Mouse (Mus musculus) kidney, embryonic 16.5 days (tissue): Measurements from ENCODE around the gene Tmem62. TPM values are rescaled to one million over a fixed set of nuclear protein-coding genes. Genes with fewer than 3 reads are reported as not detected.
"Not testable (repeated sequence)": the region's sequence is repeated elsewhere in the genome, so short reads cannot be mapped to it uniquely, and the experiment has no call there.

Source experiments
- ATAC-seq: fragments of 200-750 bp; cut with Nextera tagmentation; 2 replicates; pipeline ENCODE4 v1.8.0; 2017; ENCODE audit warnings: moderate TSS enrichment; ENCODE audit not compliant: low FRiP score, low TSS enrichment
- H3K27ac ChIP-seq: fragments of 300-500 bp; sonication (generic); 2 replicates; pipeline ENCODE4 v1.5.1; 2014; ENCODE audit warnings: low read length
- H3K27me3 ChIP-seq: fragments of 300-500 bp; sonication (generic); 2 replicates; pipeline ENCODE4 v1.6.1; 2014; ENCODE audit warnings: low read length, control low read depth, mixed read lengths; ENCODE audit not compliant: insufficient read depth
- H3K36me3 ChIP-seq: fragments of 300-500 bp; sonication (generic); 2 replicates; pipeline ENCODE4 v1.6.1; 2014; ENCODE audit warnings: low read length, control low read depth, mixed read lengths; ENCODE audit not compliant: insufficient read depth
- H3K4me1 ChIP-seq: fragments of 300-500 bp; sonication (generic); 2 replicates; pipeline ENCODE4 v1.6.1; 2014; ENCODE audit warnings: low read length, control low read depth, mixed read lengths; ENCODE audit not compliant: insufficient read depth
- H3K4me2 ChIP-seq: fragments of 300-500 bp; sonication (generic); replicated peaks from 2 replicates; pipeline ENCODE4 v1.6.1; 2014; ENCODE audit warnings: low read depth, low read length
- H3K4me3 ChIP-seq: fragments of 300-500 bp; sonication (generic); 2 replicates; pipeline ENCODE4 v1.5.1; 2014; ENCODE audit warnings: mild to moderate bottlenecking, low read length
- H3K9ac ChIP-seq: fragments of 300-500 bp; sonication (generic); replicated peaks from 2 replicates; pipeline ENCODE4 v1.6.1; 2014; ENCODE audit warnings: low read length
- H3K9me3 ChIP-seq: fragments of 300-500 bp; sonication (generic); 2 replicates; pipeline ENCODE4 v1.6.1; 2016; ENCODE audit warnings: low read length, control low read depth
- WGBS: fragments of 180-500 bp; shearing (Covaris S2); extraction: QIAGEN DNeasy Blood & Tissue Kit; methylation state at CpG from one replicate; pipeline ENCODE4 v1.1.7; 2014; 5-methylcytosine and 5-hydroxymethylcytosine counted together
- polyA plus RNA-seq: library from polyadenylated mRNA; unstranded; fragments of >200 nt; fragmentation: Nextera tagmentation; extraction: Ambion mirVana; gene quantifications from 2 replicates; pipeline ENCODE4 v1.2.1, GENCODE M21; 2015

The Tmem62 gene
- polyA plus RNA-seq, 1 experiment from 2014 or later: 5.8 TPM

DNA sequence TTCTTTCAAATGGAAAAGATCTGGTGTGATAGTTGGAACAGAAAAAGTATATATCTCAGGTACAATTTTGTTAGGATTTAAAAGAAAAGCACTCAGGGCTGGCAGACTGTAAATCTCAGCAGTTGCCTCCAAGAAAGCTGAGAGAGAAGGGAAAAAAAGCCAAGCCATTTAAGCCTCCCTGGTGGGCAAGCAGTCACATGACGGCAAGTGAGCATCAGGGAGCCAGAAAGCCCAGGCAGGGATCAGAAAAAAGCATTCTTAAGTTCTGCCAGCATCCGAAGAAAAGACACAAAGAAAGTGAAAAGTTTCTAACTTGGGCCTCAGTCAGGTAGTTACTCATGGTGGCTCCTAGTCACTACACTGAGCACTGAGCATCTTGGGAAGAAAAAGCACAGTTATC is 6.8 kb downstream of the Tmem62 start:
- no peaks in the 10 kb centered on the region for H3K9me3 ChIP-seq
- H3K36me3 ChIP-seq: no peaks in the 10 kb centered on the region
- no peak overlapping the region for H3K9ac ChIP-seq
- H3K4me3 ChIP-seq: no peak overlapping the region
- no peaks in the 10 kb centered on the region for H3K27me3 ChIP-seq
- WGBS: 30% methylated on average over 2 of the region's 2 CpGs
- H3K4me1 ChIP-seq: no peaks in the 10 kb centered on the region
- H3K4me2 ChIP-seq: no peak overlapping the region
- ATAC-seq: no peak
- H3K27ac ChIP-seq: no peak overlapping the region

DNA sequence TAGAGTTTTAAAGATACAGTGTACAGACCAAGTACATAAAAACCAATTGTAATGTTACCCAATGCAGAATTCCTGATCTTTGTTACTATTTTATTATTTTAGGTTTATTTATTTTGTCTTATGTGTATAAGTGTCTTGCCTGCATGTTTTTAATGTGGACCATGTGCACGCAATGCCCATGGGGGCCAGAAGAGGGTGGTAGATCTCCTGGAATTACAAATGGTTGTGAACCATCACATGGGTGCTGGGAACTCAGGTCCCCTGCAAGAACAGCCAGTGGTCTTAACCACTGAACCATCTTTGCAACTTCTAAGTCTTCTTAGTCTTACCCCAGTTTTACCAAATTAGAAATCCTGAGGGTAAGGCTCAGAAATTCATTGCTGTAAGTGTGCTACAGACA is 8.4 kb downstream of the Tmem62 start:
- ATAC-seq: no peak
- H3K9ac ChIP-seq: no peak overlapping the region
- H3K4me3 ChIP-seq: no peak overlapping the region
- no peaks in the 10 kb centered on the region for H3K4me1 ChIP-seq
- H3K9me3 ChIP-seq: no peaks in the 10 kb centered on the region
- WGBS: 93% methylated on average over 1 of the region's 1 CpGs
- H3K27ac ChIP-seq: no peak overlapping the region
- no peaks in the 10 kb centered on the region for H3K36me3 ChIP-seq
- H3K4me2 ChIP-seq: no peak overlapping the region
- H3K27me3 ChIP-seq: no peaks in the 10 kb centered on the region

DNA sequence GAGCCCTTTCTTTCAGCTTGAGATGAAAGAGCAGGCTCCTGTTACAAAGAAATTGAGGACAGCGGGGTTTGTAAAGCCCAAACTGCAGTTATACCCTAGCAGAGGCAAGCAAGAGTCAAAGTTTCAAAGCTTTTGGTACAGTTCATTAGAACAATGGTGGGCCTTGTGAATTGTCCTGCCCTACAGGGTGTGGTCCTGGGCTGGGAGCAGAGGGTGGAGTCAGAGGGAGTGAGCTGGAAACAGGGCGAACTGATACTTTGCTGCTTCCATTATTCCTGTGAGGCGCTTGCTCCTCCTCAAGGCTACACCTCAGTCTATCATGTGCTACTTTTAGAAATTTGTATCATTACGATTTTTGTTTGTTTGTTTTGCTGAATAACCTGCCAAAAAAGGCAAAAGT is 14.4 kb downstream of the Tmem62 start:
- no peak for ATAC-seq
- no peak overlapping the region for H3K4me3 ChIP-seq
- 80% methylated on average over 4 of the region's 4 CpGs for WGBS
- H3K9ac ChIP-seq: no peak overlapping the region
- H3K4me2 ChIP-seq: no peak overlapping the region
- H3K9me3 ChIP-seq: no peaks in the 10 kb centered on the region
- no peak overlapping the region for H3K27ac ChIP-seq
- no peaks in the 10 kb centered on the region for H3K4me1 ChIP-seq
- H3K36me3 ChIP-seq: no peaks in the 10 kb centered on the region
- H3K27me3 ChIP-seq: no peaks in the 10 kb centered on the region

DNA sequence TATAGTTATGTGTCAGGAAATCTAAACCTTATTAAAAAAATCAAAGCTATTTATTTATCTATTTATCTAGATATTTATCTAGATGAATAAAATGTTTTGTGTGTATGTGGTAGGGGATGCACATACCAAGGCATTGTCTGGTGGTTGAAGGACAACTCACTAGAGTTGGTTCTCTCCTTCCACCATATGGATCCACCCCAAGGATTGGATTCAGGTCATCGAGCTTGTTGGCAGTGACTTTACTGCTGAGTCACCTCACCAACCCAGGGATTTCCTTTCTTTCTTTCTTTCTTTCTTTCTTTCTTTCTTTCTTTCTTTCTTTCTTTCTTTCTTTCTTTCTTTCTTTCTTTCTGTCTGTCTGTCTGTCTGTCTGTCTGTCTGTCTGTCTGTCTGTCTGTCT is 19.8 kb downstream of the Tmem62 start:
- H3K4me2 ChIP-seq, H3K9ac ChIP-seq, H3K9me3 ChIP-seq, ATAC-seq, H3K4me3 ChIP-seq, H3K27me3 ChIP-seq, H3K27ac ChIP-seq, H3K36me3 ChIP-seq, H3K4me1 ChIP-seq: not testable (repeated sequence)
- 78% methylated on average over 1 of the region's 1 CpGs for WGBS

DNA sequence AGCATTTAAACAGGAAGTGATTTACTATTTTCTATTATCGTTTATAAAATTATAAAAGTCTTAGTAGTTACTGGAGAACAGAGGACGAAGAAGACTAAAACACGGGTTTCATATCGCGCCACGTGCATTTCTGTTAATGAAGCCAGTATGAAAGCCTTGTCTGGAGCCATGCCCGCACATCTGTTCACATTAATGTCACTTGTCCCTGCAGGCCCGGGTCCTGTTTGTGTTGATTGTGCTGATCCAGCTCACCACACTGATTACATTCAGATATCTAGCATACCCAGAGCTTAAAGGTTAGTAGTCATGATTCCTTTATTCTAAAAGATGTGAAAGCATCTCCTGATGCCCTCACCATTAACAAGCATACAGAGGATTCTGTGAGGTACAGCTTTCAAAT is 22.0 kb downstream of the Tmem62 start:
- Histone ChIP-seq H3K4me3 (no peak overlapping the region), H3K4me2 (no peak overlapping the region), H3K36me3 (no peaks in the 10 kb centered on the region), H3K4me1 (no peaks in the 10 kb centered on the region), H3K9me3 (no peaks in the 10 kb centered on the region), H3K9ac (no peak overlapping the region), H3K27ac (no peak overlapping the region), H3K27me3 (no peaks in the 10 kb centered on the region)
- ATAC-seq: no peak
- WGBS: 94% methylated on average over 8 of the region's 8 CpGs

DNA sequence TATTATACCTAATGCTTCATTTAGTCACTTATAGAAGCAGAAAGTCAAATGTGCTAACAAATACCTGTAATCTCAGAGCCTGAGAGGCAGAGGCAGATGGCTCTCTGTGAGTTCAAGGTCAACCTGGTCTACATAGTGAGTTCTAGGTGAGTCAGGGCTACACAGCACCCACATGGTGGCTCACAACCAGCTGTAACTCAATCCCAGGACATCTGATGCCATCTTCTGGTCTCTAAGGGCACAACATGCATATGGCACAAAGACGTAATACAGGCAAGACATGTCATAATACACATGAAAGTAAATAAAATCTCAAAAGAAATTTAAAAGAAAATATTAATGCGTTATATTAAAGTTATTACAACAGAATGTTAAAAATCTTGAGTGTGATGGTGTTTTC is 26.8 kb downstream of the Tmem62 start:
- H3K27me3 ChIP-seq: no peaks in the 10 kb centered on the region
- no peak overlapping the region for H3K9ac ChIP-seq
- ATAC-seq: no peak
- 78% methylated on average over 2 of the region's 2 CpGs for WGBS
- H3K36me3 ChIP-seq: no peaks in the 10 kb centered on the region
- no peak overlapping the region for H3K4me3 ChIP-seq
- no peaks in the 10 kb centered on the region for H3K4me1 ChIP-seq
- H3K9me3 ChIP-seq: no peaks in the 10 kb centered on the region
- H3K27ac ChIP-seq: no peak overlapping the region
- no peak overlapping the region for H3K4me2 ChIP-seq

DNA sequence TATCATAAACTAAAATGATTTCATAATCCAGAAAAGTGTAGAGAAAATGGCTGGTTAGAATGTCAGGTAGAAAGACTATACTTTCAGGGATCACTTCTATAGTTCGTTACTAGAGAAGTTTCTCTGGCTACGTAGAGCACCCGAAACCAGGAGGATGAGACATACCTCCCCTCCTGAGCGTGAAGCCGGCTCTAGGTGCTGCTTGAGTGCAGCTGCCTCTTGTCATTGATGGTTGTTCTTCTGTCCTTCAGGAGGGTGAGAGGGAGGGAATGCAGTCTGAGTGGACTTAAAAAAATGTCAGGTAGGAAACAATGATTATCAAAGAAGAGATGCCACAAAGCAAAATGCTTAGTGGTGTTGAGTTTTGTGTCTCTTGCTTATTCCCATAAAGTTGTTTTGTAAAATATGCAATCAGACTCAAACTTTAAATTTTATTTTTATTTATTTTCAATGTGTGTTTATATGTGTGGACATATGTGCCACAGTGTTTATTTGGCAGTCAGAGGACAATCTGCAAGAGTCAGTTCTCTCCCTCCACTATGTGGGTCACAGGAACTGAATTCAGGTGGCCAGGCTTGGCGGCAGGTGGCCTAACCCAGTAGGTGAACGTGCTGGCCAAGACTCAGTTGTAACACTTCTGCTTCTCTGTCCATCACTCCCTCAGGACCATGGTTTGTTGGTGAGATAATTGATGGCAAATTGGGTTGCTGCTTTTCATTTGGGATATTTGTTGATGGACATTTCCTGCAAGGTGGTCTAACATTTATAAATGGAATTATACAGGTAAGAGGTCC is 27.4 kb downstream of the Tmem62 start:
- Histone ChIP-seq H3K4me1 (peaks cover 5% of the 10 kb centered on the region), H3K4me2 (no peak overlapping the region), H3K36me3 (no peaks in the 10 kb centered on the region), H3K9me3 (no peaks in the 10 kb centered on the region), H3K27me3 (no peaks in the 10 kb centered on the region), H3K27ac (no peak overlapping the region), H3K9ac (no peak overlapping the region), H3K4me3 (no peak overlapping the region)
- no peak for ATAC-seq
- WGBS: 77% methylated on average over 7 of the region's 7 CpGs

DNA sequence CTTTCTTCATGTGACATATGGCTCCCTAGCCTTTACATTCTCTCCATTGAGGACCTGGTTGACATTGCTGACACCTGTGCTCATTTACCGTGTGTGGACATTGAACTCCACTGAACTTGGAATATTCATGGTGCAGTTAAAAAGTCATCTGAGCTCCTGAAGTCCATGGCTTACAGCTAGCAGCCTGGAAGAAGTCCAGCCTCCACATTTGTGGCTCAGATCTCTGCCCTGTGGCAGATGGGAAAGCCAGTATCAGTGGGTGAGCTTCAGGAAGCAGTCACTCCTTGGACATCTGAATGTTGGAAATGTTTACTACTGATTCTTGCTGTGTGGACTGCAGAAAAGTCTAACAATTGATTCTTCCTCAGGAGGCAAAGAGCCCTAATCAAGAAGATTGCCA is 30.2 kb downstream of the Tmem62 start:
- peaks cover 8% of the 10 kb centered on the region for H3K4me1 ChIP-seq
- H3K36me3 ChIP-seq: peaks cover 5% of the 10 kb centered on the region; the same call in 1 of the 2 replicates
- 75% methylated on average over 1 of the region's 1 CpGs for WGBS
- ATAC-seq: no peak
- H3K4me2 ChIP-seq: no peak overlapping the region
- no peaks in the 10 kb centered on the region for H3K9me3 ChIP-seq
- H3K9ac ChIP-seq: no peak overlapping the region
- no peak overlapping the region for H3K27ac ChIP-seq
- no peaks in the 10 kb centered on the region for H3K27me3 ChIP-seq
- no peak overlapping the region for H3K4me3 ChIP-seq

DNA sequence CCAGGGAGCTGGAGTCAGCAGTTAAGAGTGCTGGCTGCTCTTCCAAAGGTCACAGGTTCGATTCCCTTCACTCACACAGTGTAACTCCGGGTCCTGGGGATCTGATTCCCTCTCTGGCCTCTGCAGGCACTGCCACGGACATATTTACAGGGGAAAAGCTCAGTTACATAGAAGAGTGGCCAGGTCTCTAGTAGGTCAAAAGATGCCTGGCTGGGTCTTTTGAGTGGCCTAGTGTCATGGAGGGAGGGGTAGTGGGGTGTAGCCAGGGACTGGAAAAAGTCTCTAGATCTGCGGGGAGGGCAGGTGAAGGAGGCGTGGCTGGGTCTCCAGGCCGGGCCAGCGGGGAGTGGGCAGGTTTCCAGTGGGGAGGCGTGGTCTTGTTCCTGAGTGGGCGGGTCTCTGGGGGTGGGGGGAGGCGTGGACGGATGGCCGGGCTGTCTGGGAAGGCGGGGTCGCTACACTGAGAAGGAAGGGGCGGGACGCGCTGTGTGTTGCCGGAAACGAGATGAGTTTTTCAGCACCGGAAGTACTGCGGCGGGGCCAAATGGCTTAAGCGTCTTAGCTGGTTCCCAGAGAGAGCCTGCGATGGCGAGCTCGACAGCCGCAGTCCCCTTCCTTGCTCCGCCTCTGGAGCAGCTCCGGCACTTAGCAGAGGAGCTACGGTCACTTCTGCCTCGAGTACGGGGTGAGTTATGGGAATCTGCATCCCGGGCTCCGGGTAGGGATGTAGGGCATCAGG is 31.3 kb downstream of the Tmem62 start, which contains the start of gene Ccndbp1:
Gene Ccndbp1, plus strand, starts transcription at position 479 of the 739 bp plus-strand sequence.
- H3K4me3 ChIP-seq: peak within 1 kb of the TSS; percentile 96
- peaks cover 8% of the 10 kb centered on the region for H3K4me1 ChIP-seq
- no peaks in the 10 kb centered on the region for H3K27me3 ChIP-seq
- WGBS: 1% methylated on average over 34 of the region's 34 CpGs
- peaks cover 10% of the 10 kb centered on the region for H3K36me3 ChIP-seq
- H3K27ac ChIP-seq: peak within 1 kb of the TSS; percentile 64; the same call in 1 of the 2 replicates
- no peaks in the 10 kb centered on the region for H3K9me3 ChIP-seq
- peak within 1 kb of the TSS; percentile 76 for H3K4me2 ChIP-seq
- peak; percentile 97 for ATAC-seq
- H3K9ac ChIP-seq: peak within 1 kb of the TSS; percentile 84

DNA sequence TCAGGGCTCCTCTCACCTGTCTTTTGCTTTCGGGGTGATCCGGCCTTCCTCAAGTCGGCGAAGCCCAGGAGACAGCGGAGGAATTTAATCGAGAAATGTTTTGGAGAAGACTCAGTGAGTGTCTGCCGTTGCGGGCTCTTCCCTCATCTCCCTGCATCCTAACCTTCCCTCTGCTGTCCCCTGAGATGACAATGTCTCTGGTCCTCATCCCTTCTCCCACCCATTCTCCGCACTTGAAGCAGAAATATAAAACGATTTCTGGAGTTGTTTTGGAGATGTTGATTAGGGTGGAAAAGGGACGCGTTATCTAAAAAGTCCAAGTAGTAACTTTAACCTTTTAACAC is 31.8 kb downstream of the Tmem62 start:
- under 1% methylated on average over 12 of the region's 12 CpGs for WGBS
- Histone ChIP-seq H3K36me3 (peaks cover 10% of the 10 kb centered on the region), H3K27ac (peak overlapping the region; percentile 56; the same call in 1 of the 2 replicates), H3K4me2 (peak overlapping the region; percentile 76), H3K27me3 (no peaks in the 10 kb centered on the region), H3K4me1 (peaks cover 8% of the 10 kb centered on the region), H3K4me3 (peak overlapping the region; percentile 96), H3K9me3 (no peaks in the 10 kb centered on the region), H3K9ac (peak overlapping the region; percentile 84)
- ATAC-seq: 0 out of 2 replicates have a peak, but pooled peaks have one; percentile 1
